Mouse (Mus musculus): ENCODE measurements around the gene Tspan1. TPM values are rescaled to one million over a fixed set of nuclear protein-coding genes. Genes with fewer than 3 reads are reported as not detected.

The Tspan1 gene
- polyA plus RNA-seq, 1 experiment from 2014 or later: 0.27 TPM

DNA sequence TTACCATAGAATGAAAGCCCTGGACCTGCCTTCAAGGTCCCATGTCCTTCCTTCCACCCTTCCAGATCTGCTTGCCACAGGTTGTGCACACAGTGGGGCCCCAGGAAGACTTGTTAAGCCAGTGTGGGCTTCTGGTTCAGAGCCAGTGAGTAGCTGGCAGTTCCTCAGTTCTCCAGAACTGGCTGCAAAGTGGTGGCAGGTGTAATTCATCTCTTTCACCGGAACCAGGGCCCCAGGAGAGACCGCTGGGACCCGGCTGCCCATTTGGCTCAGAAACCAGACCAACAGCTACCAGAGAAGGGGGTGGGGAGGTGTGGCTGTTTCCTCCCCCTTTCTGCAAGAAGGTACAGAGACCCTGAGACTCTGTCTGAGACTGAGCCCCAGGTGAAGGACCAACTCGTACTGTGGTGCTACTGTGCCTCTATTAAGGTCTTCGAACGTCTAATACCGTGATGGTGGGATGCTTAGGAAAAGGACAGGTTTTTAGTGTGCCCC is 24.0 kb downstream of the Tspan1 start:
- Histone ChIP-seq H3K4me3 (replicated peaks) (peak overlapping the region; percentile 66), H3K27ac (replicated peaks) (no peak overlapping the region), H3K27me3 (replicated peaks) (no peaks in the 10 kb centered on the region; the same call in 1 of the 2 replicates), H3K9me3 (replicated peaks) (no peaks in the 10 kb centered on the region), H3K9ac (replicated peaks) (no peak overlapping the region), H3K36me3 (no peaks in the 10 kb centered on the region), H3K4me1 (peaks cover 21% of the 10 kb centered on the region), H3K4me2 (peak overlapping the region; percentile 98)
- 10% methylated on average over 7 of the region's 7 CpGs for WGBS
- no peak for ATAC-seq (ENCODE audit: low FRiP score)

DNA sequence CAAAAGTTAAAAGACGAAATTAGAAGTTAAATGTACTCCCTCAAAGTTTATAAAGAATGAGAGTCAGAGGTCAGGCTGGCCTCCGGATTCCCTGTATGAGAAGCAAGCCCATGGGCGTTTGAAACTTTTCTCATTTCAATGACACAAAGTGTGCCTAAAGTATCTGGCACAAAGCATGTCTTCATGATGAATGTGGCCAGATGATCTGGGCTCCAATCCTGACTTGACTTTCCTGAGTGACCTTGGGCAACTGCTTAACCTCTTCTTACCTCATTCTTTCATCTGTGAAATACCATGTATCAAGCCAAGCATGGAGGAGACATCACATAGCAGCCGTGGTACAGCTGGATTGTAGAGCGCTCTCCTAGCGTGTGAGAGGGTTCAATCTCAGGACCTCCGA is 25.1 kb downstream of the Tspan1 start:
- Histone ChIP-seq H3K4me2 (no peak overlapping the region), H3K27ac (replicated peaks) (no peak overlapping the region), H3K4me3 (replicated peaks) (no peak overlapping the region), H3K9me3 (replicated peaks) (no peaks in the 10 kb centered on the region), H3K9ac (replicated peaks) (no peak overlapping the region), H3K4me1 (peaks cover 21% of the 10 kb centered on the region), H3K27me3 (replicated peaks) (no peaks in the 10 kb centered on the region; the same call in 1 of the 2 replicates), H3K36me3 (no peaks in the 10 kb centered on the region)
- no peak for ATAC-seq (ENCODE audit: low FRiP score)
- 74% methylated on average over 7 of the region's 7 CpGs for WGBS

DNA sequence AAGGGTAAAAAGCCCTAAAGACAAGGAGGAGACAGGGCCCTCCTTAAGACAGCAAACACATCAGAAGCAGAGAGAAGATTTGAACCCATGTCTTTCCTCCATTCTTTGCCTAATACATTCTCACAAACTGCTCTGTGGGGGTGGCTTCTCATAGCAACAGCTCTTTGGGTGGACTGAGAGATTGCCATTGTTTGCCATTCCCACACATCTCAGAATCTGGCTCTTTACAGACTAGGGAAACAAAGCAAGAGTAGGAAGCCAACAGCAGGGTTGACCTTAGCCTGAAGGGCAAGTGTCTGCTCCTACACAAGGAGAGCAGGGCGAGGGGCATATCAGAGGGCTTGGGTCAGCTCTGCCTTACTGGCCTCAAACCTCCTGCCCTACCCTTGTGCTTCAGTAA is 25.7 kb downstream of the Tspan1 start:
- Histone ChIP-seq H3K36me3 (no peaks in the 10 kb centered on the region), H3K27me3 (replicated peaks) (no peaks in the 10 kb centered on the region; the same call in 1 of the 2 replicates), H3K9ac (replicated peaks) (no peak overlapping the region), H3K4me2 (no peak overlapping the region), H3K4me3 (replicated peaks) (no peak overlapping the region), H3K9me3 (replicated peaks) (no peaks in the 10 kb centered on the region), H3K4me1 (peaks cover 21% of the 10 kb centered on the region), H3K27ac (replicated peaks) (no peak overlapping the region)
- no peak for ATAC-seq (ENCODE audit: low FRiP score)
- 75% methylated on average over 1 of the region's 1 CpGs for WGBS

GRCm38 (mm10) chr4:116140801-116141574 is 26.4 kb downstream of the Tspan1 start:
- Histone ChIP-seq H3K4me3 (replicated peaks) (no peak overlapping the region), H3K4me1 (peaks cover 21% of the 10 kb centered on the region), H3K4me2 (no peak overlapping the region), H3K27me3 (replicated peaks) (no peaks in the 10 kb centered on the region; the same call in 1 of the 2 replicates), H3K27ac (replicated peaks) (no peak overlapping the region), H3K36me3 (no peaks in the 10 kb centered on the region), H3K9ac (replicated peaks) (no peak overlapping the region), H3K9me3 (replicated peaks) (no peaks in the 10 kb centered on the region)
- 87% methylated on average over 7 of the region's 7 CpGs for WGBS
- ATAC-seq (ENCODE audit: low FRiP score): no peak

DNA sequence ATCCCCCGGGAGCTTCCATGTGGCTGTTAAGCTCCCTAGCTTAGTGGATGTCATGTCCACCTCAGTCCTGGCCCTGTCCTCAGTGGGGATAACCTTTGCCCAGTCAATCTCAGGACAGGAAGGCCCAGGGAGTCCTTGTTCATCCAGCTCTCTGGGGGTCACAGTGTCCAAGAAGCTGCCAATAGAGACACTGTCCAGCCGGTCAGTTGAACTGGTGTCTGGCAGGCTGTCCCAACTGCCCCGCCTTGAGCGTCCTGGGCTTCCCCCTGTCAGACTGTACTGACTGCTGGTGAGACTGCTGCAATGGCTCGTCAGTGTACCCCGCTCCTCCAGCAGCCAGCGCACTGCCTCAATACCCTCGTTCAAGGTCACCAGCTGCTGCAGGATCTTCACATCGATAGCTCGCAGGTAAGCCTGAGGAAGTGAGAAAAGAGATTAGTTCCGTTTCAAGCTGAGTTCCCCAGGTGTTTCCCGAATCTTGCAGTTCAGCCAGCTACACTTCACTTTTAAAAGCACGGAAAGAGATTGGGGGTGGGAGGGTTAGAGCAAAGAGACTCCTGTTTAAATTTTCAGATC is 29.9 kb downstream of the Tspan1 start:
- 57% methylated on average over 13 of the region's 13 CpGs for WGBS
- H3K4me2 ChIP-seq: no peak overlapping the region
- H3K27me3 ChIP-seq (replicated peaks): no peaks in the 10 kb centered on the region
- no peaks in the 10 kb centered on the region for H3K4me1 ChIP-seq
- no peak for ATAC-seq (ENCODE audit: low FRiP score)
- no peak overlapping the region for H3K4me3 ChIP-seq (replicated peaks)
- H3K36me3 ChIP-seq: no peaks in the 10 kb centered on the region
- H3K9ac ChIP-seq (replicated peaks): no peak overlapping the region
- H3K27ac ChIP-seq (replicated peaks): no peak overlapping the region
- no peaks in the 10 kb centered on the region for H3K9me3 ChIP-seq (replicated peaks)

- H3K4me3 ChIP-seq (replicated peaks): no peak overlapping the region
- H3K27ac ChIP-seq (replicated peaks): no peak overlapping the region
- no peak overlapping the region for H3K9ac ChIP-seq (replicated peaks)
- H3K36me3 ChIP-seq: no peaks in the 10 kb centered on the region
- H3K4me1 ChIP-seq: no peaks in the 10 kb centered on the region
- no peak overlapping the region for H3K4me2 ChIP-seq
- no peaks in the 10 kb centered on the region for H3K27me3 ChIP-seq (replicated peaks)
- 36% methylated on average over 2 of the region's 2 CpGs for WGBS
- ATAC-seq (ENCODE audit: low FRiP score): no peak
- H3K9me3 ChIP-seq (replicated peaks): no peaks in the 10 kb centered on the region
Observed at GRCm38 (mm10) chr4:116134990-116135389, 32.4 kb downstream of the Tspan1 start.

GRCm38 (mm10) chr4:116133126-116133525 is 34.3 kb downstream of the Tspan1 start:
- Histone ChIP-seq H3K4me2 (no peak overlapping the region), H3K9ac (replicated peaks) (no peak overlapping the region), H3K9me3 (replicated peaks) (no peaks in the 10 kb centered on the region), H3K27ac (replicated peaks) (no peak overlapping the region), H3K36me3 (no peaks in the 10 kb centered on the region), H3K27me3 (replicated peaks) (no peaks in the 10 kb centered on the region), H3K4me3 (replicated peaks) (no peak overlapping the region), H3K4me1 (no peaks in the 10 kb centered on the region)
- no peak for ATAC-seq (ENCODE audit: low FRiP score)
- 85% methylated on average over 4 of the region's 4 CpGs for WGBS

GRCm38 (mm10) chr4:116127956-116128355 is 39.4 kb downstream of the Tspan1 start:
- H3K9me3 ChIP-seq (replicated peaks): no peaks in the 10 kb centered on the region
- no peak for ATAC-seq (ENCODE audit: low FRiP score)
- WGBS: 52% methylated on average over 6 of the region's 6 CpGs
- no peaks in the 10 kb centered on the region for H3K36me3 ChIP-seq
- H3K27me3 ChIP-seq (replicated peaks): no peaks in the 10 kb centered on the region
- no peak overlapping the region for H3K9ac ChIP-seq (replicated peaks)
- H3K4me1 ChIP-seq: peaks cover 16% of the 10 kb centered on the region
- no peak overlapping the region for H3K4me3 ChIP-seq (replicated peaks)
- H3K4me2 ChIP-seq: no peak overlapping the region
- no peak overlapping the region for H3K27ac ChIP-seq (replicated peaks)

GRCm38 (mm10) chr4:116125803-116126386 is 41.5 kb downstream of the Tspan1 start:
- Histone ChIP-seq H3K27me3 (replicated peaks) (no peaks in the 10 kb centered on the region), H3K27ac (replicated peaks) (no peak overlapping the region), H3K9me3 (replicated peaks) (no peaks in the 10 kb centered on the region), H3K4me2 (no peak overlapping the region), H3K4me3 (replicated peaks) (no peak overlapping the region), H3K9ac (replicated peaks) (no peak overlapping the region), H3K4me1 (peaks cover 19% of the 10 kb centered on the region), H3K36me3 (no peaks in the 10 kb centered on the region)
- no peak for ATAC-seq (ENCODE audit: low FRiP score)
- 96% methylated on average over 4 of the region's 4 CpGs for WGBS

DNA sequence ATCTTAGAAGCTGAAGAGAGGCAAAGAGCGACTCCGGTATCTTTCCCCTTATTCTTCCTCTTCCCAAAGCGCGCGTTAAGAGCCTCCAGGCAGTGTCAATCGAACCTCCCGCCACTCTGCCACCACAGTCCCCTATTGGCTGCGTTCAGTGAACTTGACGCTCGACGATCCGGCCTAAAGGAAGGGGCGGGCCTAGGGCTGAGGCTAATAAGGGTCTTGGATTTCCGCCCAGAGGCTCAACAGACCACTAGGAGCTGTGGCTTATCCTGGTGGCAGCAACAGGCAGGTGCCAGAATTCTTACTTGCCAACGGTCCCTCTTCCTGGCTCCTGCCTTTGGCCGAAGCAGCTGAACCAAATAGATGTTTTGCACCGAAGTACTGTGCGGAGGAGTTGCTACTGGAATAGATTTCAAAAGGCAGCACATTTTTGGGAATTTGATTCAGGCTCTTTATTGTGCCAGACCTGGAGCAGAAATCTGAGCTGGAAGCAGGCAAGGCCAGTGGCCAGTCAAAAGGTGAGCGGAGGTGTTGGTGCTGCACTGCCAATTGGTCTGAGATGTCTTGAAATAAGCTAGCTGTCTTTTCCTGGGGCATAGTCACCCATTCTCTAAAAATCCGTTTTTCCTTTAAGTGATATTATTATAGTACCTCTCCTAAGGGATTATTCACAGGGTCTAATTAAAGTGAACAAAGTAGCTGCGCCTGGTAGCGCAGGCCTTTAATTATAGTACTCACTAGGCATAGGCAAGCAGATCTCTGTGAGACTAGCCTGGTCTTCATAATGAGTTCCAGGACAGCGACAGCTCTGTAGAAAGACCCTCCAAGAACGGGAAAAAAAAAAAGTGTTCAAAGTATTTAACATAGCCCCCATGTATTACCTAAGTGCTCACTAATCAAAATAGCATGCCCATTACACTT is 43.5 kb downstream of the Tspan1 start, which contains the start of the genes Rad54l and Pomgnt1:
Gene Rad54l, minus strand, starts transcription at position 89 of the 918 bp plus-strand sequence.
Gene Pomgnt1, plus strand, starts transcription at position 239 of the 918 bp plus-strand sequence.
- peak within 1 kb of the TSS; percentile 66 for H3K4me2 ChIP-seq
- peak; percentile 97 for ATAC-seq (ENCODE audit: low FRiP score)
- H3K36me3 ChIP-seq: no peaks in the 10 kb centered on the region
- peaks cover 19% of the 10 kb centered on the region for H3K4me1 ChIP-seq
- 4% methylated on average over 24 of the region's 24 CpGs for WGBS
- peak within 1 kb of the TSS; percentile 66 for H3K9ac ChIP-seq (replicated peaks)
- H3K27me3 ChIP-seq (replicated peaks): no peaks in the 10 kb centered on the region
- H3K27ac ChIP-seq (replicated peaks): peak within 1 kb of the TSS; percentile 62
- H3K4me3 ChIP-seq (replicated peaks): peak within 1 kb of the TSS; percentile 63
- H3K9me3 ChIP-seq (replicated peaks): no peaks in the 10 kb centered on the region

- Histone ChIP-seq H3K9ac (replicated peaks) (no peak overlapping the region), H3K36me3 (no peaks in the 10 kb centered on the region), H3K4me2 (peak overlapping the region; percentile 66), H3K9me3 (replicated peaks) (no peaks in the 10 kb centered on the region), H3K27ac (replicated peaks) (no peak overlapping the region), H3K4me3 (replicated peaks) (peak overlapping the region; percentile 63), H3K4me1 (peaks cover 19% of the 10 kb centered on the region), H3K27me3 (replicated peaks) (no peaks in the 10 kb centered on the region)
- ATAC-seq (ENCODE audit: low FRiP score): no peak
- 6% methylated on average over 1 of the region's 1 CpGs for WGBS
Observed at GRCm38 (mm10) chr4:116122762-116123161, 44.6 kb downstream of the Tspan1 start.

All from neural tube, embryonic 15.5 days (tissue).